Mouse (Mus musculus) MEL (cell line): ENCODE measurements around the gene Hist1h2bh. TPM values are rescaled to one million over a fixed set of nuclear protein-coding genes. Genes with fewer than 3 reads are reported as not detected.

ENCODE experiments used
- DNase-seq: peaks from one replicate; pipeline ENCODE4 v3.0.0; 2011; ENCODE audit warnings: low read depth, low spot score
- H3K27ac ChIP-seq: 2 replicates; pipeline ENCODE4 v1.5.1; 2012; ENCODE audit warnings: low read depth, mild to moderate bottlenecking, control low read depth, low read length, moderate library complexity; ENCODE audit not compliant: control insufficient read depth
- H3K27me3 ChIP-seq, 2 experiments: fragments of 150-350 bp in 1 of 2; sonication (generic) in 1 of 2; 2 replicates each; pipeline ENCODE4 v1.6.1; 2012; ENCODE audit warnings: low read length in 2 of 2, mild to moderate bottlenecking in 2 of 2, improper control_type of control experiment in 1 of 2, moderate library complexity in 1 of 2; ENCODE audit not compliant: insufficient read depth in 2 of 2, control insufficient read depth in 1 of 2
- H3K36me3 ChIP-seq, 2 experiments: 2 replicates each; pipeline ENCODE4 v1.6.1; 2012 to 2014; ENCODE audit warnings: low read length in 2 of 2, improper control_type of control experiment in 1 of 2, inconsistent platforms in 1 of 2, mild to moderate bottlenecking in 1 of 2; ENCODE audit not compliant: insufficient read depth in 2 of 2, control insufficient read depth in 1 of 2
- H3K4me1 ChIP-seq, 2 experiments: fragments of 150-350 bp in 1 of 2; sonication (generic) in 1 of 2; 2 replicates each; pipeline ENCODE4 v1.6.1; 2012; ENCODE audit warnings: low read length in 2 of 2, improper control_type of control experiment in 1 of 2, mild to moderate bottlenecking in 1 of 2; ENCODE audit not compliant: insufficient read depth in 2 of 2, control insufficient read depth in 1 of 2
- H3K4me3 ChIP-seq, 2 experiments: fragments of 150-350 bp in 1 of 2; sonication (generic) in 1 of 2; 2 replicates each; pipeline ENCODE4 v1.5.1; 2012; ENCODE audit warnings: low read depth in 2 of 2, low read length in 2 of 2, mild to moderate bottlenecking in 2 of 2, moderate library complexity in 2 of 2, control low read depth in 1 of 2, improper control_type of control experiment in 1 of 2; ENCODE audit not compliant: control insufficient read depth in 1 of 2, insufficient read depth in 1 of 2
- H3K79me2 ChIP-seq: 2 replicates; pipeline ENCODE4 v1.6.1; 2012; ENCODE audit warnings: mild to moderate bottlenecking, low read length, moderate library complexity; ENCODE audit not compliant: control insufficient read depth, poor library complexity, insufficient read depth
- H3K9ac ChIP-seq: 2 replicates; pipeline ENCODE4 v1.6.1; 2012; ENCODE audit warnings: low read depth, mild to moderate bottlenecking, control low read depth, low read length, moderate library complexity; ENCODE audit not compliant: control insufficient read depth, poor library complexity, severe bottlenecking
- H3K9me3 ChIP-seq: fragments of 150-350 bp; sonication (generic); replicated peaks from 2 replicates; pipeline ENCODE4 v1.6.1; 2012; ENCODE audit warnings: mild to moderate bottlenecking, low read length, improper control_type of control experiment, moderate library complexity; ENCODE audit not compliant: insufficient read depth
- E2F4 ChIP-seq: IDR thresholded peaks from 2 replicates; pipeline ENCODE4 v1.6.1; 2011; ENCODE audit warnings: low read depth, low read length, improper control_type of control experiment, borderline replicate concordance
- GABPA ChIP-seq: IDR thresholded peaks from 2 replicates; pipeline ENCODE4 v1.6.1; 2012; ENCODE audit warnings: low read depth, mild to moderate bottlenecking, inconsistent platforms, low read length, improper control_type of control experiment, moderate library complexity
- GATA1 ChIP-seq: IDR thresholded peaks from 2 replicates; pipeline ENCODE4 v1.6.1; 2011; ENCODE audit warnings: low read depth, low read length, improper control_type of control experiment
- KAT2A ChIP-seq: conservative IDR thresholded peaks from 2 replicates; pipeline ENCODE4 v1.6.1; 2012; ENCODE audit warnings: low read depth, low read length, improper control_type of control experiment, inconsistent platforms
- MAZ ChIP-seq: IDR thresholded peaks from 2 replicates; pipeline ENCODE4 v1.6.1; 2012; ENCODE audit warnings: low read depth, mild to moderate bottlenecking, inconsistent platforms, low read length, improper control_type of control experiment
- NELFE ChIP-seq: IDR thresholded peaks from 2 replicates; pipeline ENCODE4 v1.6.1; 2011; ENCODE audit warnings: low read depth, low read length, improper control_type of control experiment
- POLR2A ChIP-seq, 2 experiments: IDR thresholded peaks; 2 replicates each; pipeline ENCODE4 v1.6.1; 2011 to 2012; ENCODE audit warnings: low read length in 2 of 2, mild to moderate bottlenecking in 2 of 2, control low read depth in 1 of 2, improper control_type of control experiment in 1 of 2, low read depth in 1 of 2, moderate library complexity in 1 of 2; ENCODE audit not compliant: control insufficient read depth in 1 of 2, insufficient read depth in 1 of 2, poor library complexity in 1 of 2
- RAD21 ChIP-seq: IDR thresholded peaks from 2 replicates; pipeline ENCODE4 v1.6.1; 2011; ENCODE audit warnings: mild to moderate bottlenecking, low read depth, low read length, improper control_type of control experiment
- RCOR1 ChIP-seq: IDR thresholded peaks from 2 replicates; pipeline ENCODE4 v1.6.1; 2012; ENCODE audit warnings: low read depth, mild to moderate bottlenecking, inconsistent platforms, low read length, improper control_type of control experiment
- SIN3A ChIP-seq: IDR thresholded peaks from 2 replicates; pipeline ENCODE4 v1.6.1; 2012; ENCODE audit warnings: low read length, improper control_type of control experiment, inconsistent platforms
- TBP ChIP-seq: IDR thresholded peaks from 2 replicates; pipeline ENCODE4 v1.8.0; 2011; ENCODE audit warnings: low read depth, low read length, improper control_type of control experiment
- ZC3H11A ChIP-seq: IDR thresholded peaks from 2 replicates; pipeline ENCODE4 v1.6.1; 2012; ENCODE audit warnings: low read depth, mild to moderate bottlenecking, inconsistent platforms, low read length, improper control_type of control experiment
- polyA plus RNA-seq, 2 experiments: library from polyadenylated mRNA; stranded (reverse) in 1 of 2; unstranded in 1 of 2; fragments of >175 nt in 1 of 2; fragments of >200 nt in 1 of 2; gene quantifications; 2 replicates each; pipeline versions ENCODE4 v1.2.1 to v1.2.4; 2012; ENCODE audit warnings: low replicate concordance in 2 of 2, low read depth in 1 of 2; ENCODE audit not compliant: insufficient read length in 2 of 2, insufficient read depth in 1 of 2, missing spikeins in 1 of 2
- total RNA-seq: library from RNA; depleted of rRNA; stranded (reverse); fragments of 300-350 nt; gene quantifications from 2 replicates; pipeline ENCODE4 v1.2.3, GENCODE M21; 2012

Hist1h2bh gene
- total and polyA plus RNA-seq, 3 experiments: 0.70 to 275 TPM; not detected in 1

GRCm38 (mm10) chr13:23521703-23522102 is 21.5 kb downstream of the Hist1h2bh start:
- peak; percentile 91 for DNase-seq
- H3K27me3 ChIP-seq: no peaks in the 10 kb centered on the region
- H3K9ac ChIP-seq: no peak overlapping the region
- TF ChIP-seq MAZ: no peak
- peak; percentile 35; the same call in 1 of the 2 replicates for TF ChIP-seq GATA1
- TF ChIP-seq TBP: peak; percentile 100
- no peak for TF ChIP-seq NELFE
- no peak overlapping the region for H3K27ac ChIP-seq
- no peaks in the 10 kb centered on the region for H3K9me3 ChIP-seq
- no peaks in the 10 kb centered on the region for H3K79me2 ChIP-seq
- H3K4me1 ChIP-seq: peaks cover 6 to 7% of the 10 kb centered on the region in 2 experiments
- H3K36me3 ChIP-seq: peaks cover 0 to 22% of the 10 kb centered on the region in 2 experiments; a peak in 2 of 4 replicates
- peak overlapping the region; percentile 36 to 40; a peak in 3 of 4 replicates for H3K4me3 ChIP-seq

GRCm38 (mm10) chr13:23519416-23519815 is 23.8 kb downstream of the Hist1h2bh start:
- DNase-seq: peak; percentile 87
- TF ChIP-seq GATA1: peak; percentile 49; the same call in 1 of the 2 replicates
- TF ChIP-seq ZC3H11A: no peak
- TF ChIP-seq E2F4: no peak
- peak; percentile 99 for TF ChIP-seq TBP
- TF ChIP-seq, all 39 proteins: peak for 2
- Histone ChIP-seq H3K9ac (peak overlapping the region; percentile 9), H3K4me1 (peaks cover 2 to 12% of the 10 kb centered on the region in 2 experiments), H3K27ac (no peak overlapping the region), H3K4me3 (peak overlapping the region; percentile 25 to 52), H3K27me3 (no peaks in the 10 kb centered on the region), H3K79me2 (no peaks in the 10 kb centered on the region), H3K9me3 (no peaks in the 10 kb centered on the region), H3K36me3 (peaks cover 0 to 23% of the 10 kb centered on the region in 2 experiments; a peak in 2 of 4 replicates)

GRCm38 (mm10) chr13:23518885-23519284 is 24.3 kb downstream of the Hist1h2bh start:
- no peaks in the 10 kb centered on the region for H3K27me3 ChIP-seq
- H3K9ac ChIP-seq: peak overlapping the region; percentile 67
- no peak overlapping the region for H3K27ac ChIP-seq
- H3K9me3 ChIP-seq: no peaks in the 10 kb centered on the region
- H3K4me3 ChIP-seq: peak overlapping the region; percentile 49 to 52
- DNase-seq: peak; percentile 86
- peak; percentile 100 for TF ChIP-seq TBP
- TF ChIP-seq POLR2A (IDR thresholded peaks at IDR 0.05; ENCODE audit: control insufficient read depth in 1 of 2, insufficient read depth in 1 of 2, low read depth in 1 of 2, low read length in 2 of 2, poor library complexity in 1 of 2): no peak
- peak; percentile 94 for TF ChIP-seq GATA1
- no peak for TF ChIP-seq GABPA
- peaks cover 0 to 21% of the 10 kb centered on the region in 2 experiments; a peak in 2 of 4 replicates for H3K36me3 ChIP-seq
- peaks cover 0 to 12% of the 10 kb centered on the region in 2 experiments; a peak in 2 of 4 replicates for H3K4me1 ChIP-seq
- no peaks in the 10 kb centered on the region for H3K79me2 ChIP-seq

DNA sequence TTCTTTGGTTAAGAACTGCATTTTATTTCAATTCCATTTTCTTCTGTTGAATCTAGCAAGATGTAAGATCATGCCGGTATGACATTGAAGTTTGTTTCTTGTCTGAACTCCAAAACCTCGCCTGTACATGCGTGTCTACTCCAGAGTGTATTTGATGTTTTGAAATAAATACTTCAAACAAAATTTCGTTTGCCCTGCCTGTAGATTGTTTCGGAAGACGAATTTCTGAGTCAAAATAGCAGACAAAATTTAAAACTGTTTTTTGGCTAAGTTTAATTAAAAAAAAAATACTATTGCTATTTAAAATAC is 24.9 kb downstream of the Hist1h2bh start:
- no peaks in the 10 kb centered on the region for H3K27me3 ChIP-seq
- DNase-seq: no peak
- TF ChIP-seq KAT2A (no peak), SIN3A (no peak), RAD21 (no peak), RCOR1 (no peak), GABPA (no peak)
- TF ChIP-seq, all 39 proteins: peak for 0
- H3K36me3 ChIP-seq: peaks cover 0 to 21% of the 10 kb centered on the region in 2 experiments; a peak in 2 of 4 replicates
- no peaks in the 10 kb centered on the region for H3K9me3 ChIP-seq
- peak overlapping the region; percentile 49 to 70 for H3K4me3 ChIP-seq
- H3K79me2 ChIP-seq: no peaks in the 10 kb centered on the region
- peak overlapping the region; percentile 67 for H3K9ac ChIP-seq
- peak overlapping the region; percentile 45; the same call in 1 of the 2 replicates for H3K27ac ChIP-seq
- H3K4me1 ChIP-seq: peaks cover 0 to 12% of the 10 kb centered on the region in 2 experiments; a peak in 2 of 4 replicates
